Mouse (Mus musculus): ENCODE data around the gene Ccdc57.

GRCm38 (mm10) chr11:120785145-120785544 is 147.5 kb downstream of the Ccdc57 start:
- TF ChIP-seq CTCF (IDR thresholded peaks at IDR 0.05; ENCODE audit: low read depth) (no peak), EP300 (optimal IDR thresholded peaks at IDR 0.05) (no peak)

Measured in stomach, postnatal 0 days (tissue).